Mouse (Mus musculus) layer of hippocampus, adult 2 months (tissue): ENCODE data around the gene Pabpc1l. TPM values are rescaled to one million over a fixed set of nuclear protein-coding genes. Genes with fewer than 3 reads are reported as not detected.
A peak's percentile ranks its signal among the peaks of the same experiment; 100 is the strongest.

ENCODE experiments used
- DNase-seq, 2 experiments: peaks; one replicate each; pipeline ENCODE4 v3.0.0; 2022; ENCODE audit warnings: low spot score in 2 of 2
- H3K27ac ChIP-seq: fragments of 200-600 bp; 2 replicates; pipeline ENCODE4 v1.8.1; 2022
- H3K4me3 ChIP-seq: fragments of 200-600 bp; 2 replicates; pipeline ENCODE4 v1.8.1; 2022; ENCODE audit warnings: mild to moderate bottlenecking
- CTCF ChIP-seq: fragments of 200-600 bp; conservative IDR thresholded peaks from 2 replicates; pipeline ENCODE4 v1.8.1; 2022; ENCODE audit warnings: antibody characterized with exemption, mild to moderate bottlenecking, moderate library complexity
- total RNA-seq, 2 experiments: library from RNA; stranded (reverse); gene quantifications; 2 replicates each; pipeline ENCODE4 v1.2.3; 2021

Gene Pabpc1l
- total RNA-seq, 2 experiments from 2014 or later, result 1.1 to 1.2 TPM

DNA sequence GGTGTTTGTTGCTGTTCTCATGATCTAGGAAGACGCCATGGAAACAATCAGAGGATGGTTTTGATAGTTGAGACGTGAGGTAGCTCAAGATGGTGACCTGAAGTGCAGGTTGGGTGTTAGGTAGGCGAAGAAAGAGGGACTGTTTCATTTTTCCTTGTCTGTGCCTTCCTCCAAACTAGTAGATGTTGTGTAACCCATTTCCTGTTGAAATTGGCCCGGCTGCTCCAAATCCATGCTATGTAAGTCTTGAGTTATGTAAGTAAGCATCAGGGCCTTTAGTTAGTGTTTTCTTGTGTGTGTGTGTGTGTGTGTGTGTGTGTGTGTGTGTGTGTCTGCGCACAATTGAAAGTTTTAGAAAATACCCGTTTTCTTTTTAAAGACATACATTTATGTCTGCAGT is 16.0 kb upstream of the Pabpc1l start:
- peak overlapping the region; percentile 84 for H3K27ac ChIP-seq
- H3K4me3 ChIP-seq, result no peak overlapping the region
- no peak for DNase-seq
- no peak for TF ChIP-seq CTCF

DNA sequence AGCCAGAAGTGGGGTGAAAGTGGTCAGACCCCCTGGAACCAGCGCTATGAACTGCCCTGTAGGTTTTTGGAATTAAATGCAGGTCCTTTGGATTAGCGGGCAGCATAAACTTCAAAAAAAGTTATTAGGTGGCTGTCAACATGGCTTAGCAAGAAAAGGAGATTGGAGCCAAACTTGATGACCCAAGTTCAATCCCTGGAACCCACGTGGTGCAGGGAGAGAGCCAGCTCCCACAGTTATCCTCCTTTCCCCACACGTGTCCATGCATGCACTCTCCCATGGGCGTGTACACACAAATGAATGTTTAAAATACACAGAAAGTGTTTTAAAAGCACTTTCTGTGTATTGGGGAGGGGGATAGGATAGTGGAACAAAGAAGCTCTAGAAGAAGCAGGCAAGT is 14.8 kb upstream of the Pabpc1l start:
- Histone ChIP-seq H3K4me3 (no peak overlapping the region), H3K27ac (peak overlapping the region; percentile 14; the same call in 1 of the 2 replicates)
- no peak for DNase-seq
- TF ChIP-seq CTCF, result no peak

DNA sequence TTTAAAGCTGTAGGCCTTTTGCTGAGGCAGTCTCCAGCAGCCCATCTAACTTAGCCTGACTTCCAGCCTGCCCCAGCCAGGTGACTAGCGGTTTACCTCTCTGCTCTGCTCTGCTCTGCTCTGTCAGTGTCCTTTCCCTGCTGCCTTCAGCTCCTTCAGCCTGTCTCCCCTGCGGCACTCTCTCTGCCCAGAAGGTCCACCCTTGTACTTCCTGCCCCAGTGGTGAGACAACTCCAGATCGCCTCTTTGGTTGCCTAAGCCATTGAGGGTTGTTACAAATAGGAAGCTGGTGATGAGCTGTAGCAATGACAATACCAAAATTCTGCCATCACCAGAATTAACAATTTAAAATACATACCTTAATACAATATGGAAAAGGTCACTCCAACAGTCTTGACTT is 14.3 kb upstream of the Pabpc1l start:
- Histone ChIP-seq H3K27ac (peak overlapping the region; percentile 39; the same call in 1 of the 2 replicates), H3K4me3 (no peak overlapping the region)
- DNase-seq, result no peak
- no peak for TF ChIP-seq CTCF

DNA sequence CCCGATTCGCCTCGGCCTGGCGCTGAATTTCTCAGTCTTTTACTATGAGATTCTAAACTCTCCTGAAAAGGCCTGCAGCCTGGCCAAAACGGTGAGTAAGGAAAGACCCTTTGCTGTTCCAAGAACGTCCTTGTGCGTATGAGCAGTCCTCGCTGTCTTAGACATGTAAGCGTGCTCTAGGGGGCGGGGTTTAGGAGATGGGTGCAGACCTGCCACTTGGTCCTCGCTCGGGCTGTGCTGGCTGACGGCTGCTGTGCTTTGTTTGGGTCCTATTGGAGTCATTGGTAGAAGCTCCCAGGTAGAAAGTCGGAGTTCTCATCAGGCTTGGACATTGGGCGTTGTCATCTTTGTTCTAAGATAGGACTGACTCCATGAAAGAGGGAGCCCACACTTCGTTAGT is 9.9 kb upstream of the Pabpc1l start:
- TF ChIP-seq CTCF, result no peak
- 0 out of 2 replicates have a peak overlapping the region, but pooled peaks have one; percentile 18 for H3K27ac ChIP-seq
- DNase-seq, result no peak
- H3K4me3 ChIP-seq, result no peak overlapping the region

DNA sequence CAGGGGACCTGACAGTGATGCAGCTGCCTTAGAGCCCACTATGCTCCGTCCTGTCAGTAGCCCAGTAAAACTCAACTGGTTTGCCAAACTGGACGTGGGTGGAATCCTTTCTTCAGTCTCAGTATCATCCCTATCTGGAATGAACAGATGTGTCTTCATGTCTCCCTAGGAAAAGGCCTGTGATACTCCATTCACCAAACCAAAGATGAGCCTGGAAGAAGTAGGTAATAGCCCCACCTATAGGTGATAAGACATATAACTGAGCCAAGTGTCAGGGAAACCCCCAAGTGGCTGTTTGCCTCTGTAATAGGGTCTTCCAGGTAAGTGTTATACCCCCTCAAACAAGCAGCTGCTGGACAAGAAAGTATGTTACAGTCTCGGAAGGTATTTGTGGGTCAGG is 6.3 kb upstream of the Pabpc1l start:
- no peak for DNase-seq
- no peak overlapping the region for H3K27ac ChIP-seq
- peak; percentile 57 for TF ChIP-seq CTCF
- no peak overlapping the region for H3K4me3 ChIP-seq

DNA sequence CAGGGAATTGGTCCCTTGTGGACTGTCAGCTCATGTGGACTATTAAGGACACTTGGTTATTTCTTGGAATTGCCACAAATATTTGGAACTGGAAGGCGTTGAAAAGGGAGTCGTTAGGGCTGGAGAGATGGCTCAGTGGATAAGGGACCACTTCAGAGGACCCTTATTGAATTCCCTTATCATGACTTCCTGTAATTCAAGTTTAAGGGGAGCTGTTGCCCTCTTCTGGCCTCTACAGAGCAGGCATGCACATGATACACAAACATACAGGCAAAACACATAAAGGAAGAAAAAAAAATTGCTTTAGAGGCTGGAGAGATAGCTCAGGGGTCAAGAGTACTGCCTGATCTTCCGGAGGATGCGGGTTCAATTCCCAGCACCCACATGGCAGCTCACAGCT is 5.3 kb upstream of the Pabpc1l start:
- no peak for DNase-seq
- H3K4me3 ChIP-seq, result no peak overlapping the region
- peak; percentile 59 for TF ChIP-seq CTCF
- no peak overlapping the region for H3K27ac ChIP-seq

DNA sequence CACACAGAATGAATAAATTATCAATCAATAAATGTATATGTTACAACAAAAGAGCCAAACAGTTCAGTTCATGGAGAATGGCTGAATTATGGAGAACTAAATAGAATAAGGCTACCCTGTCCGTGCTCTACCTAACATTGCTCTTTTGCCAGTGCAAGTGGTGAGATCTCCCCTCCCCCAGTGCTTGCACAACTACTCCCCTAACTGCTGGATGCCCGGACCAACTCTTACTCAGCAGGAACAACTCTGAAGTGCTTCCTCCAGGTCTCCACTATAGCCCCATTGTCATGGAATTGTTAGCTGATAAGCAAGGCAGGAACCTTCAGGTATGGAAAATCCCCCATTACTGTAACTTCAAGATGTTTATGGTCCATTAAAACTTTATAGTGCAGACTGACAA is 3.1 kb upstream of the Pabpc1l start:
- H3K4me3 ChIP-seq, result no peak overlapping the region
- TF ChIP-seq CTCF, result no peak
- H3K27ac ChIP-seq, result no peak overlapping the region
- DNase-seq, result no peak

DNA sequence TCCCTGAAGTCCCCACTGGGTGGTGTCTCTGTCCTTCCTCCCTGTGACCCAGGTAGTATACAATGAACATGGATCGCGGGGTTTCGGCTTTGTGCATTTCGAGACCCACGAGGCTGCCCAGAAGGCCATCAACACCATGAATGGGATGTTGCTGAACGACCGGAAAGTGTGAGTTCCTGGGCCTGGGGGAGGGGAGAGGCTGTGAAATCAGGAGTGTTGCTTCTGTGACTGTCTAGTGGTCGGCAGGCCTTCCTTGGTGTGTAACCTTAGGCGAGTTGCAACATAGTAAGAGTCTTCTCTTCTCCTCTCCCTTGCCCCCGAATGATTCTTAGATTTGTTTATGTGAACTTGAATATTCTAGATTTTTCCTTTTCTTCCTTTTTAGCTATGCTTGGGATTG is 5.9 kb downstream of the Pabpc1l start:
- no peak for TF ChIP-seq CTCF

DNA sequence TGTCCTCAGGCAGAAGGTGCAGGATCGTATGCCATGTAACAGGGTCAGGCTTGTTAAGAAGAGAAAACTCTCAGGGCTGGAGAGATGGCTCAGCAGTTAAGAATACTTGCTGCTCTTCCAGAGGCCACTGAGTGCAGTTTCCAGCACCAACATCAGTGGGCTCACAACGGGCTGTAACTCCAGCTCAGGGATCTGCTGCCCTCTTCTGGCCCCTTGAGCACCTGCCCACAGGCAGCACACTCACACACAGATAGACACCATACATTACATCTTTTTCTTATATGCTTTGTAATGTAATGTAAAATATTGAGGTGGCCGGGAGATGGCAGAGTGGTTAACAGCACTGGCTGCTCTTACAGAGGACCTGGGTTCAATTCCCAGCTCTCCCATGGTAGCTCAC is 7.7 kb downstream of the Pabpc1l start:
- Histone ChIP-seq H3K4me3 (no peak overlapping the region), H3K27ac (no peak overlapping the region)
- no peak for DNase-seq
- TF ChIP-seq CTCF, result peak; percentile 19

More for the DNA sequence above, 5.9 kb downstream of the Pabpc1l start:
- Histone ChIP-seq H3K4me3 (no peak overlapping the region), H3K27ac (no peak overlapping the region)
- DNase-seq, result no peak

DNA sequence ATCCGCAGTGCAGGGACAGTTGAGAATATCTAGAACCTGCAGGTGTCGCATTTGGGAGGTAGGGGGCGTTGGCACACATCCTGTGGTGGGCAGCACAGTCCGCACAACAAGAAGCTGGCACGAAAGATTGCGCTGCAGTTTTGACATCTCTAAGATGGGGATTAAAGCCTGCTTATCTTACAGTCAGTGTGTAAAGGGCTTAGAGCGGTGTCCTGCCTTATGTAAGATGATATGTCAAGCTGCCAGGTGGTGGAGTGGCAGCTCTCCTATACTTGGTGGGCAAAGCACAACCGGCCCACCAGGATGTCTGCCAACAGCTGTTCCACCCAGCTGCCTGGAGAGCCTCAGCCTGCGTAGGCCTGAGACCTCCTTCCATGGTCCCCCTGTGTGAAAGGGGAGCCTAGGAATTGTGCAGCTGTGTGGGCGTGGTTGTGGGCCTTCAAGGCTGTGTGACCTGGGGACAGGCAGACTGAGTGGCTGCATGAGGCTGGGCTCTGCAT is 11.3 kb downstream of the Pabpc1l start:
- Histone ChIP-seq H3K4me3 (no peak overlapping the region), H3K27ac (no peak overlapping the region)
- TF ChIP-seq CTCF, result peak; percentile 14; the same call in 1 of the 2 replicates
- DNase-seq, result no peak

DNA sequence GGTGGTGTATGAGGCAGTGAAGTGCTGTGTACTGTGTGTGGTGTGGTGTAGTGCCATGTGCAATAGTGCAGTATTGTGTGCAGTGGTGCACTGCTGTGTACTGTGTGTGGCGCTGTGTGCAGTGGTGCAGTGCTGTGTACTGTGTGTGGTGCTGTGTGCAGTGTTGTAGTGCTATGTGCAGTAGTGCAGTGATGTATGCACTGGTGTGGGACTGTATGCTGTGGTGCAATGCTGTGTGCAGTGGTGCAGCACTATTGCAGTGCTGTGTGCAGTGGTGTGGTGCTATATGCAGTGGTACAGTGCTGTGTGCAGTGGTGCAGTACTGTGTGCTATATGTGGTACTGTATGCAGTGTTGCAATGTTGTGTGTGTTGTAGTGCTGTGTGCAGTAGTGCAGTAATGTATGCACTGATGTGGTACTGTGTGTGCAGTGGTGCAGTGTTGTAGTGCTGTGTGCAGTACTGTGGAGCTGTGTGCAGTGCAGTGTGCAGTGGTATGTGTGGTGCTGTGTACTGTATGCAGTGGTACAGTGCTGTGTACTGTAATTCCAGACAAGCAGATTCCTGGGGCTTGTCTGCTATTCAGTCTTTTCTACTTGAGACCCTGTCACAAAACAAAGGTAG is 13.3 kb downstream of the Pabpc1l start:
- no peak for TF ChIP-seq CTCF
- DNase-seq, result no peak
- no peak overlapping the region for H3K27ac ChIP-seq

DNA sequence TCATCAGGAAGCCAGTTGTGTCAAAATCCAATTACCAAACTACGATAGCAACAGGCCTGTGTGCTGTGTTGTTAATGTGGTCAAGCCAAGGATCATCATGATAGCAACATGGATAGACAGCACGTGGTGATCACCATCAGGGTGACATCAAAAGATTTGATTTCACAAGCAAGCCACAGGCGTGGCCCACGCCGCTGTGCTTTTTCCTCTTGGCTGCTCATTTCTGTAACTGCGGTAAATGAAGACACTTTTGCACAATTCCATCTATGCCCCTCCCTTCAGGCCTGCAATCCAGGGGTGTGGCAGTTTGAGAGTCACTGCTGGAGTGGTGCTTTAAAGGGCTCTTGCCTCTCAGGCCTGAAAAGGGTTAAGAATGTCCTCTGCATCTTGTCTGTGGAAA is 15.7 kb downstream of the Pabpc1l start:
- TF ChIP-seq CTCF, result no peak
- no peak overlapping the region for H3K4me3 ChIP-seq
- DNase-seq, result no peak
- H3K27ac ChIP-seq, result no peak overlapping the region

More for the DNA sequence above, 13.3 kb downstream of the Pabpc1l start:
- no peak overlapping the region for H3K4me3 ChIP-seq

DNA sequence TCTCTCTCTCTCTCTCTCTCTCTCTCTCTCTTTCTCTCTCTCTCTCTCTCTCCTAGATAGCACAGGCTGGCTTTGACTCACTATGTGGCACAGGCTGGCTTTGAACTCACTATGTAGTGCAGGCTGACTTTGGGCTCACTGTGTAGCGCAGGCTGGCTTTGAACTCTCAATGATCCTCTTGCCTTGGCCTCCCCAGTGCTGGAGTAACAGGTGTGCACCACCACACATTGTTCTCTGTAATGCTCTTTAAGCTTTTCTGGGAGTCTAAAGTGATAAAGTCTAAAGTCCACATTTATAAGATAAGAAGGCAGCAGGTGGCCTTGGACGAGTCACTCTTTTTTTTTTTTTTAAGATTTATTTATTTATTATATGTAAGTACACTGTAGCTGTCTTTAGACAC is 16.3 kb downstream of the Pabpc1l start:
- Histone ChIP-seq H3K27ac (no peak overlapping the region), H3K4me3 (no peak overlapping the region)
- DNase-seq, result no peak
- no peak for TF ChIP-seq CTCF

DNA sequence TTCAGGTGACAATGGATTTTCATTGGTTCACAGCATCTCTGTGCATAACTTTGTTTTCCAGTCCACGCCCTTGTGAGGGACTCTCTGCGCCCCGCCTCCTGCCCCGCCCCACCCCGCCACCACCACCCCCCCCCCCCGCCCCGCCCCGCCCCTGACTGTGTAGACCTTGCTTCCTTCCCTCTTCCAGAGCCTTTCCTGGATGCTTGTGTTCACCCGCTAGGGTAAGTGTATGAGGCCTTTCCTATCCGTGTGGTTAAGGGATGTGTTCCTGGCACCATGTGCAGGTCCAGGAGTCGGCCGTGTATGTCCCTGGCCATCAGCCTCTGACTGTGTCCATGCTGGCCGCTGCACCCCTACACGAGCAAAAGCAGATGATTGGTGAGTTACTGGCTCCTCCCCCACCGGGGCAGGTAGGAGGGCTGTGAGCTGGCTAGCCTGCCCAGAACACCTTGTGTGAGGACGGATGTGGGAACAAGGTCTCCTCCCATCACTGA is 22.0 kb downstream of the Pabpc1l start:
- no peak for DNase-seq
- H3K4me3 ChIP-seq, result no peak overlapping the region
- no peak for TF ChIP-seq CTCF
- H3K27ac ChIP-seq, result no peak overlapping the region

DNA sequence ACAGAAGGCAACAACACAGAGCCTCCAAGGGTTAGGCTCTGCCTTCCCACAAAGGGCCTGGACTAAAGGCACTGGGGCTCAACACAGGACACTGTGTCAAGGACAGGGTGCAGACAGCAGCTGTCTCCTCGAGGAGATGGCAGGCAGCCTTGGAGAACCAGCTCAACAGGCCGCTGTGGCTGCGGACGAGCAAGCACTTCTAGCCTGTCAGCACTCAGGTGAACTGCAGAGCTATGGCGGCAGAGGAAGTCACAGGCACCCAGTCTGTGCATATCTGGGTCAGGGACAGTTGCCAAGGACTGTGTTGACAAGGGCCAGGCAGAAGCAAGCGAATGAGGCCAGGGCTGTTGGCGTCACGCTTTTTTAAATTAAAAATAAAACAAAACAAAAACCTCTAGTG is 28.5 kb downstream of the Pabpc1l start:
- no peak overlapping the region for H3K27ac ChIP-seq

More for the DNA sequence above, 28.5 kb downstream of the Pabpc1l start:
- no peak for TF ChIP-seq CTCF
- no peak overlapping the region for H3K4me3 ChIP-seq
- no peak for DNase-seq
